Mouse (Mus musculus) ES-E14 (cell line): ENCODE measurements at regions not wholly inside any gene's neighbourhood (a gene's known extent, or its start where the extent isn't known, plus 50 kb on each side); places are given as distances from the start of the nearest gene placed in this dataset.
A peak's percentile ranks its signal among the peaks of the same experiment; 100 is the strongest.

ENCODE experiments used
- CHD2 ChIP-seq: IDR thresholded peaks from 2 replicates; pipeline ENCODE4 v1.6.1; 2014; ENCODE audit warnings: mild to moderate bottlenecking, low read depth, low read length, inconsistent platforms
- HCFC1 ChIP-seq: IDR thresholded peaks from 2 replicates; pipeline ENCODE4 v1.6.1; 2012; ENCODE audit warnings: low read length, inconsistent platforms, borderline replicate concordance; ENCODE audit not compliant: insufficient read depth
- ZC3H11A ChIP-seq: IDR thresholded peaks from 2 replicates; pipeline ENCODE4 v1.6.1; 2012; ENCODE audit warnings: low read depth, mild to moderate bottlenecking, inconsistent platforms, low read length, borderline replicate concordance

- TF ChIP-seq HCFC1: no peak
- TF ChIP-seq CHD2: no peak
- TF ChIP-seq ZC3H11A: peak; percentile 92; the same call in 1 of the 2 replicates
These were observed 64.0 kb downstream of the Cmpk2 start for GRCm38 (mm10) chr12:26532823-26533640.
